Mouse (Mus musculus) limb, embryonic 14.5 days (tissue): Measurements from ENCODE around the gene Cstad. TPM values are rescaled to one million over a fixed set of nuclear protein-coding genes. Genes with fewer than 3 reads are reported as not detected.

Experiments
- ATAC-seq: fragments of 200-750 bp; cut with Nextera tagmentation; 2 replicates; pipeline ENCODE4 v1.8.0; 2017; ENCODE audit warnings: low read depth, moderate number of reproducible peaks, moderate TSS enrichment; ENCODE audit not compliant: low FRiP score
- DNase-seq: peaks from one replicate; pipeline ENCODE4 v3.0.0-alpha.2; 2015; ENCODE audit warnings: low spot score
- H3K27ac ChIP-seq: fragments of 300-500 bp; sonication (generic); replicated peaks from 2 replicates; pipeline ENCODE4 v1.5.1; 2014; ENCODE audit warnings: low read depth, mild to moderate bottlenecking, low read length, moderate library complexity, mixed read lengths
- H3K27me3 ChIP-seq: fragments of 300-500 bp; sonication (generic); 2 replicates; pipeline ENCODE4 v1.6.1; 2014; ENCODE audit warnings: low read length, mixed read lengths; ENCODE audit not compliant: control insufficient read depth, insufficient read depth
- H3K36me3 ChIP-seq: fragments of 300-500 bp; sonication (generic); 2 replicates; pipeline ENCODE4 v1.6.1; 2014; ENCODE audit warnings: mild to moderate bottlenecking, low read length, moderate library complexity, mixed read lengths; ENCODE audit not compliant: control insufficient read depth, insufficient read depth
- H3K4me1 ChIP-seq: fragments of 300-500 bp; sonication (generic); 2 replicates; pipeline ENCODE4 v1.6.1; 2014; ENCODE audit warnings: antibody characterized with exemption, low read length, mixed read lengths; ENCODE audit not compliant: control insufficient read depth, insufficient read depth
- H3K4me2 ChIP-seq: fragments of 300-500 bp; sonication (generic); replicated peaks from 2 replicates; pipeline ENCODE4 v1.6.1; 2014; ENCODE audit warnings: low read depth, mild to moderate bottlenecking, low read length, moderate library complexity; ENCODE audit not compliant: severe bottlenecking
- H3K4me3 ChIP-seq: fragments of 300-500 bp; sonication (generic); replicated peaks from 2 replicates; pipeline ENCODE4 v1.5.1; 2014; ENCODE audit warnings: low read length
- H3K9ac ChIP-seq: fragments of 300-500 bp; sonication (generic); 2 replicates; pipeline ENCODE4 v1.6.1; 2014; ENCODE audit warnings: mild to moderate bottlenecking, low read depth, low read length, moderate library complexity; ENCODE audit not compliant: severe bottlenecking
- H3K9me3 ChIP-seq: fragments of 300-500 bp; sonication (generic); 2 replicates; pipeline ENCODE4 v1.6.1; 2016; ENCODE audit warnings: low read length; ENCODE audit not compliant: control insufficient read depth
- POLR2A ChIP-seq: fragments of 200-500 bp; IDR thresholded peaks from 2 replicates; pipeline ENCODE4 v1.8.0; 2012; ENCODE audit warnings: inconsistent platforms, mild to moderate bottlenecking, moderate library complexity, borderline replicate concordance; ENCODE audit not compliant: insufficient read depth, insufficient read length; ENCODE audit errors: extremely low read depth
- WGBS: fragments of 180-500 bp; shearing (Covaris S2); extraction: QIAGEN DNeasy Blood & Tissue Kit; methylation state at CpG from one replicate; pipeline ENCODE4 v1.1.7; 2014; 5-methylcytosine and 5-hydroxymethylcytosine counted together
- polyA plus RNA-seq, 2 experiments: library from polyadenylated mRNA; depleted of rRNA in 1 of 2; stranded (reverse) in 1 of 2; unstranded in 1 of 2; fragments of >200 nt; fragmentation: Nextera tagmentation in 1 of 2; extraction: Ambion mirVana in 1 of 2; gene quantifications; 2 replicates each; pipeline versions ENCODE4 v1.2.1 to v1.2.3; 2012 to 2014

The Cstad gene
- polyA plus RNA-seq, 2 experiments: 1.3 to 3.1 TPM

DNA sequence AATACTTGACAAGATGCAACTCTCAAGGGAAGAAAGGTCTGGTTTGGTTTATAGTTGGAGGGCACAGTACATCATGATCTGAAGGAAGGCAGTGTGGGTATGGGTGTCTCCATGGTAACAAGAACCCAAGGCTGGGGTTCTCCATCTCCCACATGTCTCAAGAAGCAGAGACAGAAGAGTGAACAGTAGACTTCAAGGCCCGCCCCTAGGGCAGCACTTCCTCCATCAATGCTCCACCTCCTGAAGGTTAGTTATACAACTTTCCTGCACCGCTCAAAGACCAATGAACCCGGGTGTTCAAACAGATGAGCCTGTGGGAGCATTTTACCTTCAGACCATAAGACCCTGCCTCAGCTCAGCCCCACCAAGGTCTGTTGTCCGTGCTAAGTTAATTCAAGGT, 23.2 kb upstream of the Cstad start:
- no peaks in the 10 kb centered on the region for H3K27me3 ChIP-seq
- WGBS: 86% methylated on average over 4 of the region's 4 CpGs

DNA sequence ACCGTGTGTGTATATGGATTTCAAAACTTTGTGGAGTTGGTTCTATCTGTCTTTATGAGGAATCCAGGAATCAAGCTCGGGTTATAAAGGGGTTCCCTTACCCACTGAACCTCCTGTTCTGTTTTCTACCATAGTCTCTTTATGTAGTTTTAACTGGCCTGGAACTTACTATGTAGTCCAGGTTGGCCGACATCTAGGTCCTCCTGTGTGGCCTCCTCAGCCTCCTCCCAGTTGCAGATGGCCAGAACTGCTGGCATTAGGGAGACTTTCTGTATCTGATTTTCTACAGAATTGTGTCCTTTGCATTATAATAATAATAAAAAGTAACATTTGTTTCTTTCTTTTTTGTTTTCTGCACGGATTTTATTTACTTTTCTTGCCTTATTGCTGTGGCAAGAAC, 21.3 kb upstream of the Cstad start:
- WGBS: 81% methylated on average over 4 of the region's 4 CpGs

More for the DNA sequence above, 23.2 kb upstream of the Cstad start:
- Histone ChIP-seq H3K4me2 (no peak overlapping the region), H3K36me3 (no peaks in the 10 kb centered on the region), H3K9me3 (no peaks in the 10 kb centered on the region; the same call in 1 of the 2 replicates), H3K9ac (no peak overlapping the region), H3K4me1 (no peaks in the 10 kb centered on the region), H3K27ac (no peak overlapping the region), H3K4me3 (no peak overlapping the region)
- no peak for DNase-seq
- ATAC-seq: no peak
- no peak for TF ChIP-seq POLR2A

DNA sequence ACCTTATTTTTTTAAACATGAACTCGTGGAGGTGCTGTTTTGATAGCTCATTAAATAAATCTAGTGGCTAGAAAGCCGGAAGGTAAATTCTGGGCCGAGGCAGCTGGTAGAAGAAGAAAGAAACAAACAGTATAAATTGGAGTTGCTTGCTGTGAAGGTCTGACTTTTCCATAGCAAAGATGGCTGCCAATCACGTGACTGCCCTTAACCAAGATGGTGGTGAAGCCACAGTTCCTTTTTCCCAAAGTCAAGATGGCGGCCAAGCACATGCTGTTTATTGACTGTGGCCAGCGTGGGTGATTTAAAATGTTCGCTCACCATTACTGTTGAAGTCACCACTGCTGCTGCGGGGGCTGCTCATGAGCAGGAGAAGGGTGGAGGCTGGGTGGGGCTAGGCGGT, 17.8 kb upstream of the Cstad start:
- Histone ChIP-seq H3K27ac (no peak overlapping the region), H3K4me1 (no peaks in the 10 kb centered on the region), H3K4me2 (no peak overlapping the region), H3K9me3 (0 out of 2 replicates have a peak, but pooled peaks cover 2% of the 10 kb centered on the region), H3K36me3 (no peaks in the 10 kb centered on the region), H3K4me3 (no peak overlapping the region), H3K27me3 (no peaks in the 10 kb centered on the region), H3K9ac (no peak overlapping the region)
- WGBS: 91% methylated on average over 9 of the region's 9 CpGs
- DNase-seq: no peak
- no peak for TF ChIP-seq POLR2A
- ATAC-seq: no peak

More for the DNA sequence above, 21.3 kb upstream of the Cstad start:
- no peak overlapping the region for H3K9ac ChIP-seq
- H3K9me3 ChIP-seq: no peaks in the 10 kb centered on the region; the same call in 1 of the 2 replicates
- no peaks in the 10 kb centered on the region for H3K4me1 ChIP-seq
- no peak overlapping the region for H3K27ac ChIP-seq
- no peaks in the 10 kb centered on the region for H3K27me3 ChIP-seq
- H3K4me2 ChIP-seq: no peak overlapping the region
- no peak overlapping the region for H3K4me3 ChIP-seq
- ATAC-seq (no peak), DNase-seq (no peak)
- H3K36me3 ChIP-seq: no peaks in the 10 kb centered on the region
- TF ChIP-seq POLR2A: no peak

DNA sequence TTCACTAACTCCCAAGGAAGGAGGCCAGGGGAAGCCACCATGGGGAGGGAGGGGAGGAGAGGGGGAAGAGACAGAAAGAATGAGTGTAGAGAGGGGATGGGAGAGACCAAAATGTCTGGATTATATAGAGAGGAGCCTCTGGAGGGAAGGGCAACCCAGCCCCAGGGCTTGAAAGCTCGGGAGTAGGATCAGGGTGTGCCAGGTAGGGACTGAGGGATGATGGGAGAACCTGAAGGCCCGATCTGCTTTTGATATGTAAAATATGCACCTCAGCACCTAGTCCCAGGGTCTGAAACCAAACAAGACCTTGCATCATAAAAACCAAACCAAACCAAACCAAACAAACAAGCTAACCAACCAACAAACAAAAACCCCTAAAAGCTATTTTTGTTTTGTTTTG, 16.8 kb upstream of the Cstad start:
- H3K27me3 ChIP-seq: no peaks in the 10 kb centered on the region
- no peaks in the 10 kb centered on the region for H3K36me3 ChIP-seq
- DNase-seq (no peak), ATAC-seq (no peak)
- H3K4me3 ChIP-seq: no peak overlapping the region
- no peaks in the 10 kb centered on the region for H3K4me1 ChIP-seq
- WGBS: 37% methylated on average over 2 of the region's 2 CpGs
- H3K9ac ChIP-seq: no peak overlapping the region
- TF ChIP-seq POLR2A: no peak
- no peak overlapping the region for H3K4me2 ChIP-seq
- H3K27ac ChIP-seq: no peak overlapping the region
- 0 out of 2 replicates have a peak, but pooled peaks cover 4% of the 10 kb centered on the region for H3K9me3 ChIP-seq

DNA sequence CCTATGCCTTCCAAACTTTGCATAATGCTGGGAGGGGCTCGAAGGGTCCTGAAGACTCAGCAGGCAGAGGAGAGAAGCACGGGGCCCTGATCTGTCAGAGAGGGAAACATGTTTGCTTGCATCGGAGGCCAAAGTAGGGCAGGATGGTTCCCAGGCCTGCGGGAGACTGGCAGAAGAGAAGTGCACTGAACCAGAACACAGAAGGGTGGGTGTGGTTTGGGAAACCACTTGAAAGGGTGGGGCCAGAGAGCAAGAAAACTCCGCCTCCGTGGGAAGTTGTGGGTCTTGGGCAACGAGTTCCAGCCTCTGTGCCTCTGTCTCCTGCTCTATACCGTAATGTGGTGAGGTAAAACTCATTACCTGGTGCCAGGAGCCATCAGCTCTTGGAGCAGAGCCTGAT, 7.7 kb upstream of the Cstad start:
- Histone ChIP-seq H3K4me1 (peaks cover 13% of the 10 kb centered on the region), H3K4me3 (no peak overlapping the region), H3K9ac (no peak overlapping the region), H3K9me3 (no peaks in the 10 kb centered on the region), H3K27ac (no peak overlapping the region), H3K4me2 (no peak overlapping the region), H3K27me3 (no peaks in the 10 kb centered on the region), H3K36me3 (no peaks in the 10 kb centered on the region)
- 36% methylated on average over 8 of the region's 8 CpGs for WGBS
- TF ChIP-seq POLR2A: no peak
- ATAC-seq (no peak), DNase-seq (peak; percentile 47)

DNA sequence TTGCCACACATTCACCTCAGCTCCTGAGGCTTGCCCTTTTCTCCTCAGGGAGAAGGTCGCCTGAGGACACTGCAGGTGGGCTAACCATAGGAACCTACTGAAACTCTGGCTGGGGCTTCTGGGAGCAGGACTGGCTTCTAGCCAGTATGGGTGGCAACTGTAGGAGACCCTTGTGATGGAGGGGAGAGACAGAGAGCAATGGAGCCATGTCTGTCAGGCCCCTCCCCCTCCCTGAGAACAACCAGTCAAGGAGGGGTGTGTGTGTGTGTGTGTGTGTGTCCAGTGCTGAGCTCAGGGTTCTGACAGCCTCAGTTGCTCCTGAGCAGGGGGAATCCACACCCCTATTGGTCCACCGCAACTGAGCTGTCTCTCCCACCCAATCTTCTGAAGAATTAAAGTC, 7.2 kb upstream of the Cstad start:
- no peak overlapping the region for H3K4me3 ChIP-seq
- DNase-seq (no peak), ATAC-seq (no peak)
- H3K4me1 ChIP-seq: peaks cover 13% of the 10 kb centered on the region
- no peaks in the 10 kb centered on the region for H3K27me3 ChIP-seq
- TF ChIP-seq POLR2A: no peak
- no peak overlapping the region for H3K4me2 ChIP-seq
- H3K27ac ChIP-seq: no peak overlapping the region
- no peaks in the 10 kb centered on the region for H3K36me3 ChIP-seq
- 71% methylated on average over 2 of the region's 2 CpGs for WGBS
- no peaks in the 10 kb centered on the region for H3K9me3 ChIP-seq
- no peak overlapping the region for H3K9ac ChIP-seq
